Mouse (Mus musculus) midbrain, embryonic 15.5 days (tissue): ENCODE data around the gene Mettl18. TPM values are rescaled to one million over a fixed set of nuclear protein-coding genes. Genes with fewer than 3 reads are reported as not detected.

Experiments
- ATAC-seq: fragments of 200-750 bp; cut with Nextera tagmentation; replicated peaks from 2 replicates; pipeline ENCODE4 v1.8.0; 2017; ENCODE audit warnings: moderate TSS enrichment
- H3K27ac ChIP-seq: fragments of 300-500 bp; sonication (generic); 2 replicates; pipeline ENCODE4 v1.5.1; 2015; ENCODE audit warnings: mild to moderate bottlenecking, inconsistent platforms
- H3K27me3 ChIP-seq: fragments of 300-500 bp; sonication (generic); replicated peaks from 2 replicates; pipeline ENCODE4 v1.6.1; 2015; ENCODE audit warnings: inconsistent platforms
- H3K36me3 ChIP-seq: fragments of 300-500 bp; sonication (generic); replicated peaks from 2 replicates; pipeline ENCODE4 v1.6.1; 2015; ENCODE audit warnings: inconsistent platforms
- H3K4me1 ChIP-seq: fragments of 300-500 bp; sonication (generic); 2 replicates; pipeline ENCODE4 v1.6.1; 2015; ENCODE audit warnings: inconsistent platforms
- H3K4me2 ChIP-seq: fragments of 300-500 bp; sonication (generic); 2 replicates; pipeline ENCODE4 v1.6.1; 2015; ENCODE audit warnings: inconsistent platforms, mild to moderate bottlenecking, moderate library complexity
- H3K4me3 ChIP-seq: fragments of 300-500 bp; sonication (generic); 2 replicates; pipeline ENCODE4 v1.5.1; 2015; ENCODE audit warnings: mild to moderate bottlenecking, inconsistent platforms
- H3K9ac ChIP-seq: fragments of 300-500 bp; sonication (generic); 2 replicates; pipeline ENCODE4 v1.6.1; 2015; ENCODE audit warnings: mild to moderate bottlenecking, inconsistent platforms
- H3K9me3 ChIP-seq: fragments of 300-500 bp; sonication (generic); 2 replicates; pipeline ENCODE4 v1.6.1; 2016; ENCODE audit warnings: inconsistent platforms
- WGBS: fragments of 180-500 bp; shearing (Covaris S2); methylation state at CpG from one replicate; pipeline ENCODE4 v1.1.7; 2015; ENCODE audit warnings: mixed read lengths; 5-methylcytosine and 5-hydroxymethylcytosine counted together
- polyA plus RNA-seq: library from polyadenylated mRNA; unstranded; fragments of >200 nt; fragmentation: Nextera tagmentation; extraction: Ambion mirVana; gene quantifications from 2 replicates; pipeline ENCODE4 v1.2.1, GENCODE M21; 2015

Mettl18 gene
- 6.5 and 6.7 TPM in 2 replicates for polyA plus RNA-seq

GRCm38 (mm10) chr1:163994721-163995608 lies at the start of gene Mettl18, which contains the start of gene BC055324:
Gene Mettl18 (plus strand): TSS chr1:163994889.
Gene BC055324 (minus strand): TSS chr1:163994796.
- peaks cover 14% of the 10 kb centered on the region for H3K4me1 ChIP-seq
- H3K9ac ChIP-seq, result peak within 1 kb of the TSS; percentile 71
- H3K9me3 ChIP-seq, result no peaks in the 10 kb centered on the region
- no peaks in the 10 kb centered on the region for H3K27me3 ChIP-seq
- peak within 1 kb of the TSS; percentile 86 for H3K27ac ChIP-seq
- H3K4me2 ChIP-seq, result peak within 1 kb of the TSS; percentile 70
- peak; percentile 99 for ATAC-seq
- no peaks in the 10 kb centered on the region for H3K36me3 ChIP-seq
- WGBS, result 3% methylated on average over 43 of the region's 43 CpGs
- H3K4me3 ChIP-seq, result peak within 1 kb of the TSS; percentile 66

GRCm38 (mm10) chr1:163953396-163953795 lies 41.3 kb upstream of the Mettl18 start:
- Histone ChIP-seq H3K27ac (no peak overlapping the region), H3K36me3 (peaks cover 60% of the 10 kb centered on the region), H3K27me3 (no peaks in the 10 kb centered on the region), H3K9me3 (no peaks in the 10 kb centered on the region), H3K4me1 (no peaks in the 10 kb centered on the region), H3K9ac (no peak overlapping the region), H3K4me3 (no peak overlapping the region), H3K4me2 (no peak overlapping the region)
- ATAC-seq, result no peak
- 91% methylated on average over 2 of the region's 2 CpGs for WGBS

- 86% methylated on average over 3 of the region's 3 CpGs for WGBS
- ATAC-seq, result no peak
Observed at GRCm38 (mm10) chr1:163958036-163958435, 36.7 kb upstream of the Mettl18 start.

GRCm38 (mm10) chr1:163964008-163964689 lies 30.5 kb upstream of the Mettl18 start:
- 92% methylated on average over 10 of the region's 10 CpGs for WGBS
- no peak overlapping the region for H3K4me2 ChIP-seq
- ATAC-seq, result no peak
- H3K27ac ChIP-seq, result no peak overlapping the region
- no peaks in the 10 kb centered on the region for H3K9me3 ChIP-seq
- H3K27me3 ChIP-seq, result no peaks in the 10 kb centered on the region
- H3K9ac ChIP-seq, result no peak overlapping the region
- no peaks in the 10 kb centered on the region for H3K4me1 ChIP-seq
- no peak overlapping the region for H3K4me3 ChIP-seq
- 0 out of 2 replicates have a peak, but pooled peaks cover 6% of the 10 kb centered on the region for H3K36me3 ChIP-seq

More at GRCm38 (mm10) chr1:163958036-163958435, 36.7 kb upstream of the Mettl18 start:
- H3K27me3 ChIP-seq, result no peaks in the 10 kb centered on the region
- peaks cover 26% of the 10 kb centered on the region for H3K36me3 ChIP-seq
- no peak overlapping the region for H3K27ac ChIP-seq
- no peak overlapping the region for H3K9ac ChIP-seq
- no peak overlapping the region for H3K4me3 ChIP-seq
- H3K9me3 ChIP-seq, result no peaks in the 10 kb centered on the region
- no peak overlapping the region for H3K4me2 ChIP-seq
- H3K4me1 ChIP-seq, result no peaks in the 10 kb centered on the region

- no peaks in the 10 kb centered on the region for H3K4me1 ChIP-seq
- H3K27ac ChIP-seq, result no peak overlapping the region
- H3K36me3 ChIP-seq, result no peaks in the 10 kb centered on the region
- H3K4me2 ChIP-seq, result no peak overlapping the region
- no peaks in the 10 kb centered on the region for H3K27me3 ChIP-seq
- WGBS, result 87% methylated on average over 1 of the region's 1 CpGs
- H3K9ac ChIP-seq, result no peak overlapping the region
- ATAC-seq, result no peak
- no peaks in the 10 kb centered on the region for H3K9me3 ChIP-seq
- H3K4me3 ChIP-seq, result no peak overlapping the region
Observed at GRCm38 (mm10) chr1:163974471-163974870, 20.2 kb upstream of the Mettl18 start.

GRCm38 (mm10) chr1:163975088-163975487 lies 19.6 kb upstream of the Mettl18 start:
- Histone ChIP-seq H3K9ac (no peak overlapping the region), H3K27me3 (no peaks in the 10 kb centered on the region), H3K4me1 (no peaks in the 10 kb centered on the region), H3K36me3 (no peaks in the 10 kb centered on the region), H3K4me3 (no peak overlapping the region), H3K9me3 (no peaks in the 10 kb centered on the region), H3K27ac (no peak overlapping the region), H3K4me2 (no peak overlapping the region)
- WGBS, result 97% methylated on average over 2 of the region's 2 CpGs
- ATAC-seq, result no peak

GRCm38 (mm10) chr1:163976515-163976914 lies 18.2 kb upstream of the Mettl18 start:
- no peak for ATAC-seq
- Histone ChIP-seq H3K9ac (no peak overlapping the region), H3K4me2 (no peak overlapping the region), H3K4me1 (no peaks in the 10 kb centered on the region), H3K36me3 (no peaks in the 10 kb centered on the region; the same call in 1 of the 2 replicates), H3K4me3 (no peak overlapping the region), H3K27ac (no peak overlapping the region), H3K27me3 (no peaks in the 10 kb centered on the region), H3K9me3 (no peaks in the 10 kb centered on the region)
- 88% methylated on average over 1 of the region's 1 CpGs for WGBS

- Histone ChIP-seq H3K9ac (no peak overlapping the region), H3K27ac (no peak overlapping the region), H3K9me3 (no peaks in the 10 kb centered on the region), H3K36me3 (no peaks in the 10 kb centered on the region), H3K4me3 (no peak overlapping the region), H3K4me2 (no peak overlapping the region), H3K27me3 (no peaks in the 10 kb centered on the region), H3K4me1 (peaks cover 14% of the 10 kb centered on the region)
- no peak for ATAC-seq
- WGBS, result 93% methylated on average over 4 of the region's 4 CpGs
Observed at GRCm38 (mm10) chr1:163992371-163992770, 2.3 kb upstream of the Mettl18 start.

- H3K27ac ChIP-seq, result no peak overlapping the region
- no peaks in the 10 kb centered on the region for H3K27me3 ChIP-seq
- no peaks in the 10 kb centered on the region for H3K36me3 ChIP-seq
- H3K4me2 ChIP-seq, result peak overlapping the region; percentile 70
- whole genome bisulfite sequencing, result 2% methylated on average over 38 of the region's 38 CpGs
- ATAC-seq, result peak; percentile 82
- peak overlapping the region; percentile 49 for H3K9ac ChIP-seq
- H3K9me3 ChIP-seq, result no peaks in the 10 kb centered on the region
- H3K4me3 ChIP-seq, result peak overlapping the region; percentile 66
- peaks cover 14% of the 10 kb centered on the region for H3K4me1 ChIP-seq
Observed at GRCm38 (mm10) chr1:163994173-163994720, 442 bp upstream of the Mettl18 start.

GRCm38 (mm10) chr1:163995609-163995913 lies 872 bp downstream of the Mettl18 start:
- Histone ChIP-seq H3K4me1 (peaks cover 14% of the 10 kb centered on the region), H3K4me2 (peak overlapping the region; percentile 70), H3K36me3 (no peaks in the 10 kb centered on the region), H3K4me3 (peak overlapping the region; percentile 66), H3K9ac (peak overlapping the region; percentile 71; the same call in 1 of the 2 replicates), H3K9me3 (no peaks in the 10 kb centered on the region), H3K27me3 (no peaks in the 10 kb centered on the region), H3K27ac (peak overlapping the region; percentile 86; the same call in 1 of the 2 replicates)
- WGBS, result 75% methylated on average over 2 of the region's 2 CpGs
- ATAC-seq, result no peak

GRCm38 (mm10) chr1:164001831-164002452 lies 7.3 kb downstream of the Mettl18 start:
- H3K27ac ChIP-seq, result no peak overlapping the region

GRCm38 (mm10) chr1:164004311-164004710 lies 9.6 kb downstream of the Mettl18 start:
- no peak for ATAC-seq
- no peak overlapping the region for H3K4me3 ChIP-seq
- 76% methylated on average over 3 of the region's 3 CpGs for WGBS
- no peaks in the 10 kb centered on the region for H3K4me1 ChIP-seq
- no peak overlapping the region for H3K9ac ChIP-seq
- H3K4me2 ChIP-seq, result no peak overlapping the region
- H3K36me3 ChIP-seq, result no peaks in the 10 kb centered on the region
- no peaks in the 10 kb centered on the region for H3K9me3 ChIP-seq
- no peak overlapping the region for H3K27ac ChIP-seq
- no peaks in the 10 kb centered on the region for H3K27me3 ChIP-seq

More at GRCm38 (mm10) chr1:164001831-164002452, 7.3 kb downstream of the Mettl18 start:
- WGBS, result 52% methylated on average over 6 of the region's 6 CpGs
- no peaks in the 10 kb centered on the region for H3K27me3 ChIP-seq
- no peak for ATAC-seq
- no peaks in the 10 kb centered on the region for H3K9me3 ChIP-seq
- H3K36me3 ChIP-seq, result no peaks in the 10 kb centered on the region
- H3K4me2 ChIP-seq, result no peak overlapping the region
- H3K4me3 ChIP-seq, result no peak overlapping the region
- H3K9ac ChIP-seq, result no peak overlapping the region
- no peaks in the 10 kb centered on the region for H3K4me1 ChIP-seq
